Mouse (Mus musculus): Measurements from ENCODE around the gene Akap2.

DNA sequence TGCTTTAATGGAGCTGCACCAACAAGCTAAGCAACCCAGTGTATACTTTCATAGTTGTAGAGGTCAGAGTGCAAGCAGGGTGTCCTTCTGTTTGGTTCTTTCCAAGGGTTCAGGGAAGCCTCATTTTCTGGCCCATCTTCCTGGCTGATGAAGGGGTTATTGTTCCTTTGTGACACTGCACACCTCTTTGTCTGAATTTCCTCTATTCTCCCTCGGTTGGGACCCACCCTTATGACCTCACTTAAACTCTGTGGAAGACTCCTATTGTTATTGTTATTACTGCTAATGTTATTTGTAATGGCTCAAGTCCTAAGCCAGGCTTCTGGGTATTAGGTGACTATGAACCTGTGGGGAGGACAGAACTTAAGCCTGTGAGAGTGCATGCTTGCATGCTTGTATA lies 124.5 kb downstream of the Akap2 start:
- TF ChIP-seq EP300 (optimal IDR thresholded peaks at IDR 0.05) (no peak), CTCF (IDR thresholded peaks at IDR 0.05; ENCODE audit: low read depth) (no peak)

Data from stomach, postnatal 0 days (tissue).